Mouse (Mus musculus): ENCODE measurements at regions not wholly inside any gene's neighbourhood (a gene's known extent, or its start where the extent isn't known, plus 50 kb on each side); places are given as distances from the start of the nearest gene placed in this dataset.

- in situ Hi-C loops (cut with MboI; ENCODE audit: low pct_ligation_motif_present, low pct_unique_long_range_greater_than_20kb, low sequenced_read_pairs), result no loop called here
Measured at GRCm38 (mm10) chr9:50191136-50191535, 153.6 kb downstream of the Rpl10-ps3 start.

DNA sequence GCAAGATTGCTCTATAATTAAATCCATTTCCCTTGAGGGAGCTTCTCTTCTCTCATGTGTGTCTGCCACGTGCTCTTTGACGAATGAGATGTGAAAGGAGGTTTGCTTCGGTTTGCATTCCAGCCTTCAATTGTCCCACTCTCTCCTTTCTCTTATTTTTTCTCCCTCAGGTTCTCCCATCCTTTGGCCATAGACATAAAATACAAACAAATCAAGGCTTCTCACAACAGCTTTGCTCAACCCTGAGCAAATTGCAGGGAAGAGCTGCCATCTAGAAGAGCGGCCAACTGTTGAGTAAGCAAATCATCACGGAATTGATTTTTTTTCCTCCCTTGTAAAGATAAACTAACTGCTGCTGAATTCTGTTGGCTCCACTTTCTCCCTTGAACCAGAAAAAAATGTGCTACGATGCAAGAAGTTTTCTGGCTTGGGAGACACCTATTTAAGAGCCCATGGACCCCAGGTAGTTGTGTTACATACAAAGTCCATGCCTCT is 156.1 kb downstream of the Rpl10-ps3 start:
- no peak overlapping the region for H3K27ac ChIP-seq (ENCODE audit: insufficient read depth, low read depth)
- TF ChIP-seq USF1 (IDR thresholded peaks at IDR 0.05; ENCODE audit: low read depth, low read length) (no peak), JUN (IDR thresholded peaks at IDR 0.05; ENCODE audit: insufficient read depth, low read depth, low read length) (no peak), MAX (IDR thresholded peaks at IDR 0.05; ENCODE audit: low read length) (no peak), GABPA (IDR thresholded peaks at IDR 0.05; ENCODE audit: insufficient replicate concordance, low read depth, low read length) (no peak), SMC3 (IDR thresholded peaks at IDR 0.05; ENCODE audit: low read depth, low read length) (no peak), KAT2A (IDR thresholded peaks at IDR 0.05; ENCODE audit: insufficient replicate concordance, low read length) (no peak), ZC3H11A (IDR thresholded peaks at IDR 0.05; ENCODE audit: low read depth, low read length) (no peak), NELFE (IDR thresholded peaks at IDR 0.05; ENCODE audit: low read depth, low read length) (no peak), PAX5 (IDR thresholded peaks at IDR 0.05; ENCODE audit: low read length) (no peak), ZNF384 (IDR thresholded peaks at IDR 0.05; ENCODE audit: low read depth, low read length) (no peak), ZKSCAN1 (IDR thresholded peaks at IDR 0.05; ENCODE audit: borderline replicate concordance, low read depth, low read length) (no peak), MAZ (IDR thresholded peaks at IDR 0.05; ENCODE audit: low read depth, low read length) (no peak), ELF1 (IDR thresholded peaks at IDR 0.05; ENCODE audit: low read depth, low read length) (no peak), NRF1 (IDR thresholded peaks at IDR 0.05; ENCODE audit: low read depth, low read length) (no peak), EP300 (IDR thresholded peaks at IDR 0.05; ENCODE audit: low read length) (no peak), ZMIZ1 (IDR thresholded peaks at IDR 0.05; ENCODE audit: low read depth, low read length) (no peak), HCFC1 (IDR thresholded peaks at IDR 0.05; ENCODE audit: low read depth, low read length) (no peak), BHLHE40 (IDR thresholded peaks at IDR 0.05; ENCODE audit: low read depth, low read length) (no peak), POLR2AphosphoS2 (IDR thresholded peaks at IDR 0.05; ENCODE audit: low read depth, low read length) (no peak), CHD1 (IDR thresholded peaks at IDR 0.05; ENCODE audit: low read depth, low read length) (no peak)
- dilution Hi-C loops (cut with MboI; ENCODE audit: extremely low pct_ligation_motif_present, extremely low pct_unique_long_range_greater_than_20kb, low sequenced_read_pairs) (no loop called here), in situ Hi-C loops (cut with MboI; ENCODE audit: low pct_ligation_motif_present, low pct_unique_long_range_greater_than_20kb, low sequenced_read_pairs) (no loop called here)
- H3K79me2 ChIP-seq (replicated peaks; ENCODE audit: control insufficient read depth, extremely low read depth, insufficient read depth, poor library complexity, severe bottlenecking), result no peaks in the 10 kb centered on the region
- no peak overlapping the region for H3K4me3 ChIP-seq (replicated peaks in 1 of 3; ENCODE audit: low read depth in 2 of 3, low read length in 2 of 3, poor library complexity in 1 of 3)
- H3K9ac ChIP-seq (ENCODE audit: insufficient read depth, low read depth), result no peak overlapping the region
- H3K4me2 ChIP-seq (ENCODE audit: insufficient read depth, low read depth, poor library complexity, severe bottlenecking), result no peak overlapping the region
- DNase-seq (ENCODE audit: extremely low read depth), result no peak
- H3K36me3 ChIP-seq (replicated peaks in 1 of 2; ENCODE audit: control insufficient read depth in 1 of 2, insufficient read depth in 1 of 2, low read length in 1 of 2), result no peaks in the 10 kb centered on the region
- H3K27me3 ChIP-seq (replicated peaks), result no peaks in the 10 kb centered on the region
- H3K9me3 ChIP-seq (replicated peaks; ENCODE audit: low read length), result no peaks in the 10 kb centered on the region
- peaks cover 0 to 3% of the 10 kb centered on the region in 2 experiments; a peak in 1 of 4 replicates for H3K4me1 ChIP-seq (ENCODE audit: control insufficient read depth in 1 of 2, insufficient read depth in 2 of 2)

More at GRCm38 (mm10) chr9:50191136-50191535, 153.6 kb downstream of the Rpl10-ps3 start:
- Histone ChIP-seq H3K27me3 (replicated peaks) (no peaks in the 10 kb centered on the region), H3K4me1 (ENCODE audit: control insufficient read depth in 1 of 2, insufficient read depth in 2 of 2) (peaks cover 0 to 9% of the 10 kb centered on the region in 2 experiments; a peak in 2 of 4 replicates), H3K9me3 (replicated peaks; ENCODE audit: low read length) (peaks cover 3% of the 10 kb centered on the region), H3K27ac (ENCODE audit: insufficient read depth, low read depth) (no peak overlapping the region), H3K79me2 (replicated peaks; ENCODE audit: control insufficient read depth, extremely low read depth, insufficient read depth, poor library complexity, severe bottlenecking) (no peaks in the 10 kb centered on the region), H3K4me2 (ENCODE audit: insufficient read depth, low read depth, poor library complexity, severe bottlenecking) (no peak overlapping the region), H3K4me3 (replicated peaks in 1 of 3; ENCODE audit: low read depth in 2 of 3, low read length in 2 of 3, poor library complexity in 1 of 3) (no peak overlapping the region), H3K9ac (ENCODE audit: insufficient read depth, low read depth) (no peak overlapping the region), H3K36me3 (replicated peaks in 1 of 2; ENCODE audit: control insufficient read depth in 1 of 2, insufficient read depth in 1 of 2, low read length in 1 of 2) (peaks cover 0 to 3% of the 10 kb centered on the region in 2 experiments)
- TF ChIP-seq MEF2A (IDR thresholded peaks at IDR 0.05; ENCODE audit: borderline replicate concordance, low read depth, low read length) (no peak), JUND (conservative IDR thresholded peaks at IDR 0.05; ENCODE audit: low read depth, low read length) (no peak), HCFC1 (IDR thresholded peaks at IDR 0.05; ENCODE audit: low read depth, low read length) (no peak), E2F4 (IDR thresholded peaks at IDR 0.05; ENCODE audit: insufficient replicate concordance, low read depth, low read length) (no peak)
- dilution Hi-C loops (cut with MboI; ENCODE audit: extremely low pct_ligation_motif_present, extremely low pct_unique_long_range_greater_than_20kb, low sequenced_read_pairs), result no loop called here
- DNase-seq (ENCODE audit: extremely low read depth), result no peak

Data from CH12.LX (cell line).